Mouse (Mus musculus) activated CD4-positive, CD25-positive, alpha-beta regulatory T cell, adult 4 months (primary cell): ENCODE results near the gene Cltc. TPM values are rescaled to one million over a fixed set of nuclear protein-coding genes. Genes with fewer than 3 reads are reported as not detected.
A peak's percentile ranks its signal among the peaks of the same experiment; 100 is the strongest.

Source experiments
- ATAC-seq: one replicate; pipeline ENCODE4 v1.8.0; 2017
- polyA plus RNA-seq, 2 experiments: library from polyadenylated mRNA; unstranded; fragments of 100-300 nt; shearing (Covaris generic); gene quantifications; one replicate each; pipeline ENCODE4 v1.2.1; 2017

The Cltc gene
- polyA plus RNA-seq, 2 experiments from 2014 or later, result 79.9 to 83.6 TPM

GRCm38 (mm10) chr11:86681423-86681822 lies 75.9 kb downstream of the Cltc start:
- no peak for ATAC-seq

GRCm38 (mm10) chr11:86680729-86681128 lies 76.6 kb downstream of the Cltc start:
- no peak for ATAC-seq

GRCm38 (mm10) chr11:86678957-86679356 lies 78.4 kb downstream of the Cltc start:
- ATAC-seq, result no peak

GRCm38 (mm10) chr11:86675520-86675919 lies 81.8 kb downstream of the Cltc start:
- ATAC-seq, result no peak

DNA sequence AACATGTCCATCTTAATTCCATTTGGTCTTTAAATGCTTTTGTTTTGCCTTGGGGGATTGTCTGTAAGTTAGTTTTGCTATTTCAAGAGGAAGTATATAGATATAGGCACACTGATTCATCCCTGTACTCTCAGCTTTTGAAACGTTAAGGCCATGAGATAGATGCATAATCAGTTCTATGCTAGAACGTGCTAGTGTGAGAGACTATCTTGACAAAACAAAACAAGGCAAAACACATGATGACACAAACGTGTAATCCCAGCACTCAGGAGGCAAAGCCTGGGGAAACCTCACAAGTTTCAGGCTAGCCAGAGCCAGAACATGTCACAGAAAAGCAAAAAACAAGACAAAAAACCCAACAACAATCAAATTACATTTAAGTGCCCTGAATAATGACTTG lies 84.6 kb downstream of the Cltc start:
- no peak for ATAC-seq

GRCm38 (mm10) chr11:86671041-86671675 lies 86.2 kb downstream of the Cltc start:
- ATAC-seq, result no peak

DNA sequence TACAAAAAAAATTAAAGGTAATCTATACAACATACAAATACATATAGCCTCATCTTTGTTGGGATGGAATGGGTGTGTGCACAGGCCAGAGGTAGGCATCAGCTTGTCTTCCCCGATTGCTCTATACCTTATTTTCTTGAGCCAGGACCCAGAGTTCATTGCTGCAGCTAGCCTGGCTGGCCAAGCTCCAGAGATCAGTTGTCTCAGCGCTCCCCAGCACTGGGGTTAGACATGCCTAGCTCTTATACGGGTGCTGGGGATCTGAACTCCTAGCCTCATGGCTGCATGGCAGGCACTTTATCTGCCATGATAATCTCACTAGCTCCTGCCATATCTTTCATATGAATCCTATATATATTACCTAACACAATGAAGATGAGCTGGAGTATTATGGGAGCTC lies 89.2 kb downstream of the Cltc start:
- ATAC-seq, result no peak

DNA sequence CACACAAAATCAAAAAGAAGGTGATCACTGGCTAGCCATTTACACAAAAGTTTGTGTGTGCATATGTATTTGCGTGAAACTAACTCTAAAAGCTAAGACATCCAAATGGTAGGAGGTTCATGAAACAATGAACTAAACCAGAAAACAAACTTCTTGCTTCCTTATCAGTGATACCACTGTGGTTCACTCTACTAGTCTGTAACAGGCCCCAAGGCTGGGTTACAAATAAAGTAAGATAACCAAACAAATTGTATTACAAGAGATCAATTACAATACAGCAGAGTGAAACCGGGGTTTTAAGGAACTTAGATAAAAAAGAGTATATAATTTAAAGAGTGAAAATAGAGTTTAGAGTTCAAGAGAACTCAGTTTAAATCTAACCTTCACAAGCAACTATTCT lies 89.8 kb downstream of the Cltc start:
- no peak for ATAC-seq

- ATAC-seq, result no peak
These were observed 93.0 kb downstream of the Cltc start for GRCm38 (mm10) chr11:86664406-86664805.

DNA sequence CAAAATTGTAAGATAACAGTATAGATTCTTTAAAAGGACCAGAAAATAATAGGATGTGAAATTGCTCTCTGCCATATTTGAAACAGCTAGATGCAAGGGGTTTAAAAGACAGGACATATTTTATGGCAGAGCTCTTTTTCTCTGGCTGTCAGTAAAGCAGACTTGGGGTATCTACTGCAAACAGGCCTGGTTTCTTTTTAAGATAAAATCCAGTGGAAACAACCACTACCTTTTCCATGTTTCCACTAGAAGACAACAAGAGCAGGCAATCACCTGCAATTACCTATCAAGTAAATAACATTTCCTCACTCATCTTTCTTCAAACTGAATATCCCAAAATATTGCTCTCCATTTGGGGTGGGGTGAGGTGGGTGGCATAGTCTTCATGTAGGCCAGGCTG lies 93.4 kb downstream of the Cltc start:
- ATAC-seq, result no peak

GRCm38 (mm10) chr11:86662986-86663895 lies 94.1 kb downstream of the Cltc start:
- ATAC-seq, result no peak

GRCm38 (mm10) chr11:86657863-86658262 lies 99.5 kb downstream of the Cltc start:
- no peak for ATAC-seq

- ATAC-seq, result no peak
These were observed 100.4 kb downstream of the Cltc start for GRCm38 (mm10) chr11:86656849-86657567.

- no peak for ATAC-seq
These were observed 101.7 kb downstream of the Cltc start for GRCm38 (mm10) chr11:86655671-86656070.

GRCm38 (mm10) chr11:86654096-86654495 lies 103.3 kb downstream of the Cltc start:
- no peak for ATAC-seq

DNA sequence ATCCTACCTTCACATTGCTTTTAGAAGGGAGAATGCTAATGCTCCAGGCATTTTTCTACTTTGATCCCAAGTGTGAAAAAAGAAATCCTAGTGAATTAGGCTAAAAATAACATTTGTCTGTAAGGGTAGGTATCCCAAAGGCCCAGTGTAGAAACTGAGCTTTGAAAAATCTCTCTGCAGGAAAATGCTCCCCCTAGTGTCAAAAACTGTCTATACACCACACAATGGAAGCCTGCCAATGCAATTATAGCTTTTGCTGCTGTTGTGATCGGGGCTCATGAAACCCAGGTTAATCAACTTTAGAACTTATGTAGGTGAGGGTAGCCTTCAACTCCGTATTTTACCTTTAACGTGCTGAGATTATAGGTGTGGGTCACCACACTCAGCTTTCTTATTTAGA lies 103.9 kb downstream of the Cltc start:
- peak; percentile 63 for ATAC-seq

DNA sequence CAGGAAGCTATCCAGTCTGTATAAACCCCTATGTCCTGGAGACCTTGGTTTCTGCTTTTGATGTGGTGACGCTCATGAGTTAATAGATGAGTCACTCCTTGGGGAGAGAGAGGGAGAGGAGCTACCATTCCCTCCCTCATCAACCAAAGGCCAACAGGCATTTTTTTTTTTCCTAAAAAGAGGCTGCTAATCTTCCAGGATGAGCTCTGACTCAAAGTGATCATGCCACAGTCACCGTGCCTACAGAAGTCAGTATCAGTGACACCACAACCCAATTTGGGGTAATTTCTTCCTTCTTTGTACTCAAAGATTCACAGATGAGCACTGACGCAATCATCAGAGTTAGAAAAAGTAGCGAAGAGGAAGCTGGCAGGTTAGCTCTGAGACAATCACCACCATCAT lies 104.8 kb downstream of the Cltc start:
- ATAC-seq, result peak; percentile 79

- no peak for ATAC-seq
These were observed 106.7 kb downstream of the Cltc start for GRCm38 (mm10) chr11:86650676-86651075.

- ATAC-seq, result no peak
These were observed 107.8 kb downstream of the Cltc start for GRCm38 (mm10) chr11:86649542-86649941.

- ATAC-seq, result no peak
These were observed 109.5 kb downstream of the Cltc start for GRCm38 (mm10) chr11:86647706-86648447.

- no peak for ATAC-seq
These were observed 110.4 kb downstream of the Cltc start for GRCm38 (mm10) chr11:86646885-86647459.

GRCm38 (mm10) chr11:86646136-86646834 lies 111.1 kb downstream of the Cltc start:
- no peak for ATAC-seq
